Mouse (Mus musculus) midbrain, embryonic 16.5 days (tissue): ENCODE measurements around the gene Gpha2. TPM values are rescaled to one million over a fixed set of nuclear protein-coding genes. Genes with fewer than 3 reads are reported as not detected.

Experiments
- ATAC-seq: fragments of 200-750 bp; cut with Nextera tagmentation; 2 replicates; pipeline ENCODE4 v1.8.0; 2017; ENCODE audit warnings: moderate TSS enrichment
- H3K27ac ChIP-seq: fragments of 300-500 bp; sonication (generic); 2 replicates; pipeline ENCODE4 v1.5.1; 2014; ENCODE audit warnings: mild to moderate bottlenecking, low read length, mixed read lengths
- H3K27me3 ChIP-seq: fragments of 300-500 bp; sonication (generic); 2 replicates; pipeline ENCODE4 v1.6.1; 2014; ENCODE audit warnings: low read depth, low read length, mixed read lengths; ENCODE audit not compliant: control insufficient read depth, insufficient read depth
- H3K36me3 ChIP-seq: fragments of 300-500 bp; sonication (generic); 2 replicates; pipeline ENCODE4 v1.6.1; 2014; ENCODE audit warnings: mild to moderate bottlenecking, low read length, moderate library complexity, mixed read lengths; ENCODE audit not compliant: control insufficient read depth, insufficient read depth
- H3K4me1 ChIP-seq: fragments of 300-500 bp; sonication (generic); 2 replicates; pipeline ENCODE4 v1.6.1; 2014; ENCODE audit warnings: mild to moderate bottlenecking, low read length, mixed read lengths; ENCODE audit not compliant: control insufficient read depth, insufficient read depth
- H3K4me2 ChIP-seq: fragments of 300-500 bp; sonication (generic); 2 replicates; pipeline ENCODE4 v1.6.1; 2014; ENCODE audit warnings: mild to moderate bottlenecking, low read length, mixed read lengths
- H3K4me3 ChIP-seq: fragments of 300-500 bp; sonication (generic); 2 replicates; pipeline ENCODE4 v1.5.1; 2014; ENCODE audit warnings: low read depth, mild to moderate bottlenecking, low read length, moderate library complexity, mixed read lengths
- H3K9ac ChIP-seq: fragments of 300-500 bp; sonication (generic); 2 replicates; pipeline ENCODE4 v1.6.1; 2014; ENCODE audit warnings: low read depth, low read length, mixed read lengths
- H3K9me3 ChIP-seq: fragments of 300-500 bp; sonication (generic); replicated peaks from 2 replicates; pipeline ENCODE4 v1.6.1; 2014; ENCODE audit warnings: mild to moderate bottlenecking, low read length, mixed read lengths; ENCODE audit not compliant: control insufficient read depth, poor library complexity, severe bottlenecking
- WGBS: fragments of 180-500 bp; shearing (Covaris S2); extraction: QIAGEN DNeasy Blood & Tissue Kit; methylation state at CpG from one replicate; pipeline ENCODE4 v1.1.7; 2014; 5-methylcytosine and 5-hydroxymethylcytosine counted together
- polyA plus RNA-seq: library from polyadenylated mRNA; unstranded; fragments of >200 nt; fragmentation: Nextera tagmentation; extraction: Ambion mirVana; gene quantifications from 2 replicates; pipeline ENCODE4 v1.2.1, GENCODE M21; 2015

The Gpha2 gene
- polyA plus RNA-seq, 1 experiment from 2014 or later: not detected

DNA sequence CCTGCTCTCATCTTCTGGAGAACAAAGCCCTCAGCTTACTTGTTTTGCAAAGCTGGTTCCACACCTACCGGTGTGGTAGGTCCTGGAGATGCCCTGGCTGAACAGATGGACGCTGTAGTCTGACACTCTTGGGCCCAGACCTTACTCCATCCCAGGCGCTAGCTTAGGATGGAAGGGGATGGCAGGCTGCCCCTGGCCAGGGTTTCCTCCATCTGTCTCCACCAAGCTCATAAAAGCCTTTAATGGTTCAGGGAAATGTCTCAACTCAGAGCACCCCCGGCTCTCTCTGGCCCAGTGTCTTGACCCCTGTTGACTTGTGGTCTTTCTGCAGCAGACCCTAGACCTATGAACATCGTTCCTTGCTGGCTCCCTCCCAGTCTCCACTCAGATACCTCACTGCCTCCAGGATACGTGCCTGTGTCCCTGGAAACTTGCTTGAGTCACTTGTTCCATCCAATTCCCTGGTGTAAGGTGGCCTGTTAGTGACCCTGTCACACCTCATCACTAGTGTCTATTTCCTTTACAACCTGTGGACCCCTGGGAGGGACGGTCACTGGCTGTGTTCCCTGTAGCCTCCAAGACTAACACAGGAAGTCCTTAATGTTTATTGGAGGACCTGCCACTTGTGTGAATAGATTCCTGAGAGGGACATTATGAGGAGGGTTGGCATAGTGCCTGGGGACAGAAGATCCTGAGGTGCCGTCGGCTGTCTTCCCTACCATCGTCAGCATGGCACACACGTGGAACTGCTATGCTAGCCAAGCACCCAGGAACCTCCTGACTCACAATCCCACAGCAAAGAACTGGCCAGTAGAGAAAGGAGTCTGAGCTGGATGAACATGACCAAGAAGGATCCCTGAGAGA lies 41.4 kb downstream of the Gpha2 start:
- no peak for ATAC-seq

DNA sequence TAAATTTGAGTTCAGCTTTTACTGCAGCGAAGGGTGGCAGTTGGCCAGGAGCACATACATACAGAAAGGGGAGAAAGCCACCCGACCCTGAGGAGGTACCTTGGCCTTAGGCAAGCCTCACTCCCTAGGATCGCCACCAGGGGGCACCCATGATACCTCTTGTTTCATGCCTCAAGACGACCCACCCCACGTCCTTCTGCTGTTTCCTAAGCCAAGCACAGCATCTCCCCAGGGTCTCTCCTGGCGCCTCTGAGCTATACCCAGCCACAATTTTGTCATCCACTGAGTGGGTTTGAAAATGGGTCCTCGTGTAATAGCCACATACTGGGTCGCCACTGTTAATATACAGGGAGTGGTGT lies 42.0 kb downstream of the Gpha2 start:
- H3K4me3 ChIP-seq: no peak overlapping the region
- H3K4me2 ChIP-seq: no peak overlapping the region
- H3K9me3 ChIP-seq: no peaks in the 10 kb centered on the region
- WGBS: 13% methylated on average over 8 of the region's 8 CpGs
- H3K4me1 ChIP-seq: no peaks in the 10 kb centered on the region
- no peaks in the 10 kb centered on the region for H3K27me3 ChIP-seq
- H3K9ac ChIP-seq: no peak overlapping the region
- no peak for ATAC-seq
- H3K36me3 ChIP-seq: no peaks in the 10 kb centered on the region
- H3K27ac ChIP-seq: no peak overlapping the region

More for the DNA sequence above, 41.4 kb downstream of the Gpha2 start:
- WGBS: 74% methylated on average over 11 of the region's 11 CpGs
- Histone ChIP-seq H3K27me3 (no peaks in the 10 kb centered on the region), H3K27ac (no peak overlapping the region), H3K4me3 (no peak overlapping the region), H3K36me3 (no peaks in the 10 kb centered on the region; the same call in 1 of the 2 replicates), H3K4me1 (no peaks in the 10 kb centered on the region), H3K9ac (no peak overlapping the region), H3K9me3 (no peaks in the 10 kb centered on the region), H3K4me2 (no peak overlapping the region)

DNA sequence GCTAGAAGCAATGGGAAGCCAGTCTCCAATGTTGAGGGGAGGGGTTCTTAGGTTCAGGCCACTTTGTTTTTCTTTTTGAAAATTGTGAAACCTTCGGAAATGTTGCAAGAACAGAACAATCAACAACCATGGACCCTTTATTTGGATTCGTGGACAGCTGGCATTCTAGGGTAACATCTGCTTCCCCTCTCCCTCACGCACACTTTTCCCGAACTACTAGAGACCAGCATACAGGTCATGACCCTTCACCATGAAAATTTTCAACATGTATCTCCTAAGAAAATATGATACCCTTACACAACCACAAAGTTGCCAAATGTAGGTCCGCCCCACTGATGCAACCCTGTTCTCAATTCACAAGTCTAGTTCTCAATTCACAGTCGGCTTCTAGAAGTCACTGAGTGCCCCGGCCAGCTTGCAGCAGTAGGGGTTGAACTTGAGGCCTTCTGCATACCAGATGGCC lies 42.5 kb downstream of the Gpha2 start:
- no peak overlapping the region for H3K4me3 ChIP-seq
- ATAC-seq: no peak
- 86% methylated on average over 7 of the region's 7 CpGs for WGBS

DNA sequence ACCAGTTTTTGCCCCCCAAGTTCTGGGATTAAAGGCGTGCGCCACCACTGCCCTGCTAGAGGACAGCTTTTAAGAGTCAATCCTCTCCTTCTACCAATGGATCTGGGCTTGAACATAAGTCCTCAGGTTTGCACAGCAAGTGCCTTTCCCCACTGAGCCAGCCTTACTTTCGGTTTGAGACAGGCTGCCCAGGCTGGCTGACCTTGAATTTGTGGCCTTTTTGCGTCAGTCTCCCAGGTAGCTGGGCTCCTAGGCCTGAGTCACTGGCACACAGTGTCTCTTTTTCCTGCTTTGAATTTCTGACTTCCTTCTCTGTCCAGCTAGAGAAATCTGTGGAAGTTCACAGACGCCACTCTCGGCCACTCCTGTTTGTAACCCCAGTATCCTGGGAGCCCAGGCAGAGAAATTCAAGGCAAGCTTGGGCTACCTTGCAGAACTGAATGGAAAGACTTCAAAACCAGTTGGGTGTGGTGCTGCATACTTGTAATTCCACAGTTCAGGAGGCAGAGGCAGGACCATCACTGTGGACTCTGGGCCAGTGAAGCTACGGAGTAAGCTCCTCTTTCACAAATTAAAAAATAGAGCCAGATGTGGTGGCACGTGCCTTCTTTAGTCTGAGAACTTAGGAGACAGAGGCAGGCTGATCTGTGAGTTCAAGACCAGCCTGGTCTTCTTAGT lies 43.8 kb downstream of the Gpha2 start:
- no peaks in the 10 kb centered on the region for H3K4me1 ChIP-seq
- WGBS: 85% methylated on average over 8 of the region's 8 CpGs

More for the DNA sequence above, 42.5 kb downstream of the Gpha2 start:
- Histone ChIP-seq H3K27ac (no peak overlapping the region), H3K4me2 (no peak overlapping the region), H3K9ac (no peak overlapping the region), H3K9me3 (no peaks in the 10 kb centered on the region), H3K4me1 (no peaks in the 10 kb centered on the region), H3K27me3 (no peaks in the 10 kb centered on the region), H3K36me3 (no peaks in the 10 kb centered on the region)

DNA sequence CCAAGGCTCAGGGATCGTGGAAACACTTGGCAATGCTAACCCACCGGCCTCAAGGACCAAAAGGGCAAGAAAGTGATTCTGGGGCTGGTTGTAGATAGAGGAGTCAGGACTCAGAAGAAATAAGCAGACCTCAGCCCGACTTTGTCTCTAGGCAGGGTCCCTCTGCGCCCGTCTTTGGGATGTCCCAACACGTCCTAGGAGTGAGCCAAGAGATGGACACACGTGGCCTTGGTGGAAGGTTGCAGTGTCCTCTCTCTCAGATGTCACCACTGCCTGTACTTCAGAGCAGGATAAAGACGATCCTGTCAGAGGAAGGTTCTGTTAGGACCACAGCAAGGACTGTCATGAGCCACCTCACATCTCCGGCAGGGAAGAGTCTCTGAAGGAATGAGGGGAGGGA lies 44.5 kb downstream of the Gpha2 start:
- Histone ChIP-seq H3K4me2 (no peak overlapping the region), H3K27me3 (no peaks in the 10 kb centered on the region), H3K27ac (no peak overlapping the region), H3K9ac (no peak overlapping the region), H3K4me3 (no peak overlapping the region), H3K4me1 (peaks cover 1% of the 10 kb centered on the region), H3K36me3 (no peaks in the 10 kb centered on the region), H3K9me3 (no peaks in the 10 kb centered on the region)
- ATAC-seq: no peak
- WGBS: 63% methylated on average over 9 of the region's 9 CpGs

More for the DNA sequence above, 43.8 kb downstream of the Gpha2 start:
- H3K36me3 ChIP-seq: no peaks in the 10 kb centered on the region
- ATAC-seq: no peak
- no peak overlapping the region for H3K4me2 ChIP-seq
- no peak overlapping the region for H3K4me3 ChIP-seq
- H3K9me3 ChIP-seq: no peaks in the 10 kb centered on the region
- no peak overlapping the region for H3K9ac ChIP-seq
- no peaks in the 10 kb centered on the region for H3K27me3 ChIP-seq
- H3K27ac ChIP-seq: no peak overlapping the region

DNA sequence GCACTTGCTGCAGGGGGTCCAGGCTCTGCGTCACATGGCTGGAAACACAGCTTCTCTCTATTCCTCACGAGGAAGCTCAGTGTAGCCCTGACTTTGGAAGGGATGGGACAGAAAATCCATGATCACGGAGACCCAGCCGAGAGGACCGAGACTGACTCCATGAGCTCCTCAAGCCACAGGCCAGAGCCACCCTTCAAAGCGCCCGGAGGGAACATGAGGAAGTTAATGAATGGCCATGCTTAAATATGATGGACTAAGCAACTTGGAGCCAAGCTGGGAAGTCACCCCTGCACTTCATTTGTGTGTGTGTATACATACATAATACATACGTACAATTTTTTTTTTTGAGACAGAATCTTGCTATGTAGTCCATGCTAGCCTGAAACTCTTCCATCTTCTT lies 45.0 kb downstream of the Gpha2 start:
- H3K4me2 ChIP-seq: no peak overlapping the region
- H3K27ac ChIP-seq: no peak overlapping the region
- 32% methylated on average over 8 of the region's 8 CpGs for WGBS
- no peak overlapping the region for H3K4me3 ChIP-seq
- H3K4me1 ChIP-seq: peaks cover 6% of the 10 kb centered on the region
- H3K9ac ChIP-seq: no peak overlapping the region
- no peak for ATAC-seq
- H3K27me3 ChIP-seq: no peaks in the 10 kb centered on the region
- H3K9me3 ChIP-seq: no peaks in the 10 kb centered on the region
- H3K36me3 ChIP-seq: no peaks in the 10 kb centered on the region

DNA sequence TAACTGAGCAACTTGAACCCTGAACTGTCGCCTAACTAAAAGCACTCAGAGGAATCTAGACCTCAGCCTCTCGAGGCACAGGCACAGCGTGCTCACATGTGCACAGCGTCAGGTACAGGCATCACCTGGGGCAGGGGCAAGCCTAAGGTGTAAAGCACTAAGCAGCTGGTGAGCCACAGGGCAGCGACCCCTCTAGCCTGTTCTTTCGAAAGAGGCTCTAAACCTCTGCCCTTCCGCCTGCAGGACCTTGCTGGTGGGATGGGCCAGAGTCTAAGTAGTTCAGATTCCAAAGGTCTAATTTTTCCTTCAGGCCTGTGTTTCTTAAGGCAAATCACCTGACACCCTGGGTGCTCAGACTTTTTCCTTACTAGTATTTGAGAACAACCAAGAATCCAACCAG lies 45.9 kb downstream of the Gpha2 start:
- Histone ChIP-seq H3K4me2 (no peak overlapping the region), H3K9ac (no peak overlapping the region), H3K27me3 (no peaks in the 10 kb centered on the region), H3K9me3 (no peaks in the 10 kb centered on the region), H3K36me3 (no peaks in the 10 kb centered on the region), H3K27ac (no peak overlapping the region), H3K4me3 (no peak overlapping the region), H3K4me1 (peaks cover 6% of the 10 kb centered on the region)
- no peak for ATAC-seq
- 68% methylated on average over 7 of the region's 7 CpGs for WGBS

DNA sequence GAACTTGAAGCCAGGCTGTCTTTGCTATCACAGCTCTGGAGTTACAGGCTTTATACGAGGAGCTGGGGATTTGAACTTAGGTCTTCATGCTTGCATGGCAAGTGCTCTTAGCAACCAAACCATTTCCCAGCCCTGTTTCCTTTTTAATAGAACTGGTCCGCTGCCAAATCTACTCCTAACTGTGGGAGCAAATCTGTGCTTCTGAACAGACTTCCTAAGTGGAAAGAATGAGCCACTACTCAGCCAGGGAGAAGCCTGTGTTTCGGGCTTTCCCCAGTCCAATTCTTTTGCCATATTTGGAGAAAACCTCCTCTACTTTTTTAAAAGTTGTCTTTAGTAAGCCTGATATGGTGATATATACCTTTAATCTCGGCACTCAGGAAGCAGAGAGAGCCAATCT lies 46.6 kb downstream of the Gpha2 start:
- no peaks in the 10 kb centered on the region for H3K27me3 ChIP-seq
- H3K27ac ChIP-seq: no peak overlapping the region
- peaks cover 6% of the 10 kb centered on the region for H3K4me1 ChIP-seq
- H3K4me3 ChIP-seq: no peak overlapping the region
- no peak overlapping the region for H3K4me2 ChIP-seq
- no peaks in the 10 kb centered on the region for H3K9me3 ChIP-seq
- no peak overlapping the region for H3K9ac ChIP-seq
- WGBS: 84% methylated on average over 4 of the region's 4 CpGs
- no peaks in the 10 kb centered on the region for H3K36me3 ChIP-seq
- ATAC-seq: no peak

DNA sequence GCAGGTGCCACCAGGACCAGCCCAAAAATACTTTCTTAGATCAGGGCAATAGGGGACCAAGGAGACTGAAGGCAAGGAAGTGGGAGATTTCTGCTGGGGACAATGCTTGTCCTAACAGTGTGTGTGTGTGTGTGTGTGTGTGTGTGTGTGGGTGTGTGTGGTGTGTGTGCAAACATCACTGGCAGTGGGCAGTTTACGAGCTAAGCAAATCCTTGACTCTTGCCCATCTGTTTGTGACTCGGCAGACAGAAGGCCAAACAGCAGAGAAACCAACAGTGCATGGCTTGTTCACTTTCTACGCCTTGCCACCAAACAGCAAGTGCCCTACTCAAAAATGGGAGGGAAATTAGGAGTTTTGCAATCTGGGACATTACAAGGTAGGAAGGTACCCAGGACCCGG lies 47.4 kb downstream of the Gpha2 start:
- WGBS: 85% methylated on average over 4 of the region's 4 CpGs
- H3K27ac ChIP-seq: no peak overlapping the region

More for the DNA sequence above, 47.4 kb downstream of the Gpha2 start:
- peaks cover 14% of the 10 kb centered on the region for H3K4me1 ChIP-seq
- no peak overlapping the region for H3K4me2 ChIP-seq
- no peak overlapping the region for H3K4me3 ChIP-seq
- H3K9ac ChIP-seq: no peak overlapping the region
- H3K27me3 ChIP-seq: no peaks in the 10 kb centered on the region
- no peaks in the 10 kb centered on the region for H3K36me3 ChIP-seq
- H3K9me3 ChIP-seq: no peaks in the 10 kb centered on the region
- no peak for ATAC-seq
